ENCODE assay signal across 9 mouse cellular contexts in genomic region chr13:73033055-73033454, GRCm38 (mm10).
DNase-seq lines count a peak whose midpoint lies in the region; ATAC-seq lines count a peak whose summit lies in the region.
"Had no signal": no experiment of that assay in that cellular context is flagged by ENCODE, and none has a peak within 500 bp of the region (broad histone marks: within the 10 kb centered on the region; RNA-seq: fewer than 3 reads in every experiment).

No protein-coding gene starts in this region.

- ATAC-seq in midbrain, embryonic 14.5 days (ENCODE audit: low FRiP score, low TSS enrichment): no peak
- no peak for ATAC-seq in midbrain, embryonic 16.5 days

- no peak overlapping the region for H3K27ac ChIP-seq in midbrain, embryonic 14.5 days (replicated peaks; ENCODE audit: low read depth, low read length)
- H3K27ac ChIP-seq in midbrain, embryonic 16.5 days (ENCODE audit: low read length): no peak overlapping the region
- H3K27ac ChIP-seq: heart, embryonic 13.5 days had no signal

- peaks cover 24% of the 10 kb centered on the region for H3K4me1 ChIP-seq in midbrain, embryonic 14.5 days (ENCODE audit: control insufficient read depth, insufficient read depth, low read length)
- peaks cover 14% of the 10 kb centered on the region; the same call in 1 of the 2 replicates for H3K4me1 ChIP-seq in midbrain, embryonic 16.5 days (ENCODE audit: control insufficient read depth, insufficient read depth, low read length)

- no peaks in the 10 kb centered on the region for H3K9me3 ChIP-seq in midbrain, embryonic 14.5 days (ENCODE audit: control insufficient read depth, low read length)
- H3K9me3 ChIP-seq in midbrain, embryonic 16.5 days (replicated peaks; ENCODE audit: control insufficient read depth, low read length, poor library complexity, severe bottlenecking): no peaks in the 10 kb centered on the region
- H3K9me3 ChIP-seq: heart, embryonic 13.5 days had no signal

- H3K4me2 ChIP-seq in midbrain, embryonic 14.5 days (ENCODE audit: low read length): no peak overlapping the region
- H3K4me2 ChIP-seq in midbrain, embryonic 16.5 days (ENCODE audit: low read length): no peak overlapping the region
- H3K4me2 ChIP-seq: heart, embryonic 13.5 days had no signal

- 18% methylated on average over 3 of the region's 3 CpGs for WGBS in midbrain, embryonic 14.5 days
- WGBS in midbrain, embryonic 16.5 days: 32% methylated on average over 3 of the region's 3 CpGs

- intact Hi-C loops in heart, postnatal 14 days (cut with DNase I): loop anchor here (5.0 kb wide), 1 partner anchor 1926 kb away; no protein-coding TSS in a partner anchor
- intact Hi-C loops in left cerebral cortex, postnatal 4 days (cut with DNase I): no loop called here

- H3K4me3 ChIP-seq in midbrain, embryonic 14.5 days (replicated peaks; ENCODE audit: low read depth, low read length): no peak overlapping the region
- H3K4me3 ChIP-seq in midbrain, embryonic 16.5 days (ENCODE audit: low read depth, low read length): no peak overlapping the region
- H3K4me3 ChIP-seq: heart, embryonic 13.5 days had no signal

- H3K36me3 ChIP-seq in midbrain, embryonic 14.5 days (ENCODE audit: control insufficient read depth, insufficient read depth, low read length): no peaks in the 10 kb centered on the region
- H3K36me3 ChIP-seq in midbrain, embryonic 16.5 days (ENCODE audit: control insufficient read depth, insufficient read depth, low read length): no peaks in the 10 kb centered on the region
- H3K36me3 ChIP-seq: heart, embryonic 13.5 days had no signal

- H3K9ac ChIP-seq in midbrain, embryonic 14.5 days (replicated peaks; ENCODE audit: low read length): no peak overlapping the region
- H3K9ac ChIP-seq in midbrain, embryonic 16.5 days (ENCODE audit: low read depth, low read length): no peak overlapping the region
- H3K9ac ChIP-seq: heart, embryonic 13.5 days had no signal

- no peaks in the 10 kb centered on the region; the same call in 1 of the 2 replicates for H3K27me3 ChIP-seq in midbrain, embryonic 14.5 days (ENCODE audit: control insufficient read depth, insufficient read depth, low read length)
- H3K27me3 ChIP-seq in midbrain, embryonic 16.5 days (ENCODE audit: control insufficient read depth, insufficient read depth, low read depth, low read length): no peaks in the 10 kb centered on the region; the same call in 1 of the 2 replicates
- H3K27me3 ChIP-seq: heart, embryonic 13.5 days had no signal

- peak; percentile 72 for DNase-seq in midbrain, embryonic 14.5 days
- peak; percentile 39 to 82 for DNase-seq in adrenal gland, adult (ENCODE audit: inconsistent age in 2 of 2, low spot score in 1 of 2)
- DNase-seq in cerebellum, postnatal 10 days: peak; percentile 77 to 78
- DNase-seq in heart, postnatal 14 days: peak; percentile 30 to 49
- peak; percentile 66 for DNase-seq in left cerebral cortex, postnatal 4 days
- peak; percentile 28 for DNase-seq in retina, postnatal 7 days (ENCODE audit: low read depth, low spot score)
- DNase-seq in T-cell, adult 2 months (ENCODE audit: low spot score): no peak
